31 mouse cellular contexts compared by ENCODE assay signal in genomic region chr1:188158675-188159074, GRCm38 (mm10).
"Had no signal": no experiment of that assay in that cellular context is flagged by ENCODE, and none has a peak within 500 bp of the region (broad histone marks: within the 10 kb centered on the region; RNA-seq: fewer than 3 reads in every experiment).

No protein-coding gene starts in this region.

- H3K4me3 ChIP-seq: left cerebral cortex, adult 2 months; limb, embryonic 10.5 days; limb, embryonic 12.5 days; limb, embryonic 13.5 days; limb, embryonic 15.5 days; liver, embryonic 12.5 days; liver, embryonic 13.5 days; liver, embryonic 15.5 days; lung, embryonic 15.5 days; megakaryocyte, embryonic 14.5 days; midbrain, embryonic 10.5 days; midbrain, embryonic 12.5 days; midbrain, embryonic 13.5 days; midbrain, embryonic 15.5 days; myocyte; neural tube, embryonic 12.5 days had no signal

- H3K27ac ChIP-seq: left cerebral cortex, adult 2 months; limb, embryonic 10.5 days; limb, embryonic 12.5 days; limb, embryonic 13.5 days; limb, embryonic 15.5 days; liver, embryonic 12.5 days; liver, embryonic 13.5 days; liver, embryonic 14.5 days; liver, embryonic 15.5 days; lung, embryonic 15.5 days; macrophage; midbrain, embryonic 10.5 days; midbrain, embryonic 12.5 days; midbrain, embryonic 13.5 days; midbrain, embryonic 15.5 days; neural tube, embryonic 12.5 days had no signal

- H3K9me3 ChIP-seq: limb, embryonic 10.5 days; limb, embryonic 12.5 days; limb, embryonic 13.5 days; limb, embryonic 15.5 days; liver, embryonic 12.5 days; liver, embryonic 13.5 days; liver, embryonic 15.5 days; lung, embryonic 15.5 days; midbrain, embryonic 10.5 days; midbrain, embryonic 12.5 days; midbrain, embryonic 13.5 days; midbrain, embryonic 15.5 days; neural tube, embryonic 12.5 days had no signal

- H3K4me2 ChIP-seq: limb, embryonic 12.5 days; limb, embryonic 13.5 days; limb, embryonic 15.5 days; liver, embryonic 11.5 days; liver, embryonic 12.5 days; liver, embryonic 13.5 days; liver, embryonic 15.5 days; lung, embryonic 15.5 days; midbrain, embryonic 11.5 days; midbrain, embryonic 12.5 days; midbrain, embryonic 13.5 days; midbrain, embryonic 15.5 days; neural tube, embryonic 12.5 days had no signal

- H3K4me1 ChIP-seq: limb, embryonic 12.5 days; limb, embryonic 13.5 days; limb, embryonic 15.5 days; lung, embryonic 15.5 days; megakaryocyte, embryonic 14.5 days had no signal

- ATAC-seq: liver, embryonic 12.5 days; liver, postnatal 0 days; lung, postnatal 0 days; midbrain, embryonic 13.5 days; midbrain, embryonic 15.5 days; midbrain, embryonic 16.5 days had no signal

- H3K27me3 ChIP-seq: limb, embryonic 15.5 days; liver, embryonic 12.5 days; liver, embryonic 13.5 days; liver, embryonic 15.5 days; lung, embryonic 15.5 days; megakaryocyte, embryonic 14.5 days; midbrain, embryonic 15.5 days; neural tube, embryonic 12.5 days had no signal

- DNase-seq: left cerebral cortex, postnatal 4 days; liver, embryonic 13.5 days; liver, postnatal 0 days; lung, adult 18-20 months; lung, adult 2 months; lung, postnatal 10 days; lung, postnatal 14 days; lung, postnatal 36 days; lung, postnatal 4 days; midbrain, embryonic 14.5 days had no signal

- H3K36me3 ChIP-seq: limb, embryonic 10.5 days; limb, embryonic 12.5 days; limb, embryonic 13.5 days; limb, embryonic 15.5 days; liver, embryonic 12.5 days; liver, embryonic 13.5 days; liver, embryonic 15.5 days; lung, embryonic 15.5 days; midbrain, embryonic 10.5 days; midbrain, embryonic 12.5 days; midbrain, embryonic 13.5 days; midbrain, embryonic 15.5 days; neural tube, embryonic 12.5 days had no signal

- H3K9ac ChIP-seq: limb, embryonic 12.5 days; limb, embryonic 13.5 days; limb, embryonic 15.5 days; liver, embryonic 12.5 days; liver, embryonic 13.5 days; liver, embryonic 14.5 days; liver, embryonic 15.5 days; liver, postnatal 0 days; lung, embryonic 15.5 days; midbrain, embryonic 12.5 days; midbrain, embryonic 13.5 days; midbrain, embryonic 15.5 days; neural tube, embryonic 12.5 days had no signal
